Mouse (Mus musculus) CD4-positive, CD25-positive, alpha-beta regulatory T cell, adult 4 months (primary cell): ENCODE data around the gene 1810009A15Rik. TPM values are rescaled to one million over a fixed set of nuclear protein-coding genes. Genes with fewer than 3 reads are reported as not detected.
A peak's percentile ranks its signal among the peaks of the same experiment; 100 is the strongest.
"Not testable (repeated sequence)": the region's sequence is repeated elsewhere in the genome, so short reads cannot be mapped to it uniquely, and the experiment has no call there.

Source experiments
- ATAC-seq: one replicate; pipeline ENCODE4 v1.8.0; 2017
- polyA plus RNA-seq, 2 experiments: library from polyadenylated mRNA; unstranded; fragments of 100-300 nt; shearing (Covaris generic); gene quantifications; one replicate each; pipeline ENCODE4 v1.2.1; 2017

Gene 1810009A15Rik
- 100 to 1,000 TPM; 102 to 103 TPM for polyA plus RNA-seq

DNA sequence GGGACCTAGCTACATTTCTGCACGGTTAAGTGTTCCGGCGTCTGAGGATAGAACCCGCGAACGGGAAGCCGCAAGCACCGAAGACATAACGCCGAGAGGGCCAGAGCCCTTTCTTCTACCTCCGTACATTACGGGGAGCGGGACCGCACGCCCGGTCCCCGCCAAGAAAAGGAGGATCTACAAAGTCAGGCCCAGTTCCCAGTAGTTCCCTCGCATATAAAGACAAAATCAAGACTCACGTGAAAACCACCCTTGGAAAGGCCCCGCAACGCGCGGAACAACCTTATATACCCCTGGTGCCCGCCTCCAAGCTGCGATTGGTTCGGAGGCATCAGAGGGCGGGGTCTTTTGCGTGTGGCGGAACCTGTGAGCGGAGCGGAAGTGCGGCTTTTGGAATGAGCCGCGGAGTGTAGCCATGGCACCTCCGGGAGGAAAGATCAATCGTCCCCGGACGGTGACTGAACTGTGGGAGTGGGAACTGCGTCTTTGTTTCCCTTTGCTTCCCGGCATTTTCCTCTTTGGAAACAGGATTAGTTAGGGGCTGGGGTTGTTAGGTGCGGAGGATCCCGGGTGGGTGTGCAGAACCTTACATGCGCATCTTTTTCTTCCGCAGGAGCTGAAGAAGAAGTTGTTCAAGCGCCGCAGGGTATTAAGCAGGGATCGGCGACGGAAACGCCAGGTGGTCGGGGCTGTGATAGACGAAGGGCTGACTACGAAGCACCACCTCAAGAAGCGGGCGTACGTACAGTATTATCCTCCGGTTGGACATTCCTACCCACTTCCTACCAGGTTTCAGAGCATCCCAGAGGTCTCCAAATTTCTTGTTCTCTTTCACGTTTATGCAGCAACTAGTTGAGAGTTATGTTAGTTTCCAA lies at the start of gene 1810009A15Rik, which contains the start of gene Gm49416:
TSS of gene 1810009A15Rik (plus strand) at position 343 of the 875 bp plus-strand sequence.
TSS of gene Gm49416 (plus strand) at position 416 of the 875 bp plus-strand sequence.
- ATAC-seq = peak; percentile 95

DNA sequence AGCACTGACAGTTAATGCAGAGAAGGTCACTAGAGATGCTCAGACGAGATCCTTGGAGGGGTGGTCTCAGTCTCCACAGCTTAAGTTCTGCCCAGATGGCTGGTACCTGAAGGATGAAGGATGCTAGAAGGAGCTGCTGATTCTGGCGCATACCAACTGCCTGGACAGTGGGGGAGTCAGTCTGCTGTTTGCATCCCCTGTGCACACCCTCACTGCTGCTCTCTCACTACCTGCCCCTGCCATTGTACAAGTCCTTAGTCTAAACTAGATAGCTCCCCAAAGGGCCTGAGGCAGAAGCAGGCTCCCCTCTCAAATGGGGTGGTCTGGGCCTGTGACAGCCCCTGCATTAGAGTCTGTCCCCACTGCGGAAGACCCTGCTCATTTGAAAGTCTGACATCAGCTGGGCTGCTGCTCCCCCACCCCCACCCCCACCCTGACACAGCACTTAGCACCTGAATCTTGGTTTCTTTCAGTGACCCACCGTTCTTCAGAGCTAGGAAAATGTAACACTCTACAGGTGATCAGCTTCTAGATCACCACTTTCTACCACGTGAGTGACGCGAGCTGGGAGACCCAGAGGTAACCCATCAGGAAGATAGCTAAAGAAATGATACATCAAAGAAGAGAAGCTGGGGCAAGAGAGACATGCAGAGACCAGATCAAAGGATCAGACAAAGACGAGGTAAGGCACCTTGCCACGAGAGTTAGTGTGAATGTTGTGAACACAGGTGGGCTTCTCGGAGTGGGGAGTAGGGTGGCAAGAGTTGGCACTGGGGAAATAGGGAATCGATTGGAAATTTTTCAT lies 49.3 kb upstream of the 1810009A15Rik start, which contains the start of gene Gng3:
TSS of gene Gng3 (minus strand) at position 92 of the 805 bp plus-strand sequence.
- no peak for ATAC-seq

- peak; percentile 17 for ATAC-seq
These were observed 48.5 kb upstream of the 1810009A15Rik start for GRCm38 (mm10) chr19:8839908-8840791.

DNA sequence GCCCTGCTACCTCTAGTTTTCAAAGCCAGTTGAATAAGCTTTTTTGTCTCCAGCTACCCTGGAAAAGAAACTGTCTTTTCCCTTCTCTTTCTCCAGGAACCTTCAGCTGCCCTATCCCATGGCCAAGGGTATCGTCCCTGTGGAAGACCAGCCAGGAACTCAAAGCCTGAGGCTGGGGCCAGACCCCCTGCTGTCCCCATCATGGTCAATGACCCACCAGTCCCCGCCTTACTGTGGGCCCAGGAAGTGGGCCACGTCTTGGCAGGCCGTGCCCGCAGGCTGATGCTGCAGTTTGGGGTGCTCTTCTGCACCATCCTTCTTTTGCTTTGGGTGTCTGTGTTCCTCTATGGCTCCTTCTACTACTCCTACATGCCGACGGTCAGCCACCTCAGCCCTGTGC lies 47.6 kb upstream of the 1810009A15Rik start:
- no peak for ATAC-seq

- ATAC-seq = no peak
These were observed 45.7 kb upstream of the 1810009A15Rik start for GRCm38 (mm10) chr19:8842961-8843360.

- peak; percentile 49 for ATAC-seq
These were observed 44.1 kb upstream of the 1810009A15Rik start for GRCm38 (mm10) chr19:8844371-8845129.

- ATAC-seq = no peak
These were observed 40.3 kb upstream of the 1810009A15Rik start for GRCm38 (mm10) chr19:8848356-8848755.

GRCm38 (mm10) chr19:8850402-8850901 lies 38.2 kb upstream of the 1810009A15Rik start, which contains the start of gene Lrrn4cl:
TSS of gene Lrrn4cl (plus strand) at chr19:8850768.
- no peak for ATAC-seq

GRCm38 (mm10) chr19:8851639-8852038 lies 37.0 kb upstream of the 1810009A15Rik start:
- no peak for ATAC-seq

DNA sequence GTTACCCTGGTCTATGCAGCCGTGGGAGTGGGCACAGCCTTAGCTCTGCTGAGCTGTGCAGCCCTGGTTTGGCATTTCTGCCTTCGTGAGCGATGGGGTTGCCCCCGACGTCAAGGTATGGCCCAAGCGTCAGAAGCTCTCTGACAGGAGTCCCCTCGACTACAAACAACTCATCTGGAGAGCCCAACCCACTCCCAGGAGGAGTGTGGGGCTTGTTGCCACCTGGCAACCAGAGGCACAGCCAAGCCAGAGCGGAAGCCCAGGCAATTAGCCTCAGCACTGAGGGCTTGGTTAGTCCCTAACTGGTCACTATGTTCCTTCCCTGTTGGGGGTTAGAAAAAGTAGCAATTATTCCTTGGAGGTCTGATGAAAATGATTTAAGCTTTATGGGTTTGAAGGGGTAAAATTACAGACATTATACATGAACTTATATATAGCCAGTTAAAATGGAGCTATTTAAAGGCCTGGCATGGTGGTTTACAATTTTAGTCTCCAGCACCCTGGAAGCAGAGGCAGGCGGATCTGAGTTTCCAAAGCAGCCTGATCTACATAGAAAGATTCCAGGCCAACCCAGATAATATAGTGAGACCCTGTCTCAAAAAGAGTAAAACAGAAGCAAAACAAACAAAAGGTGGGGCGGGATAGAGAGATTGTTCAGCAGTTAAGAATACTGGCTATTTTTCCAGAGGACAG lies 36.3 kb upstream of the 1810009A15Rik start:
- no peak for ATAC-seq

- no peak for ATAC-seq
These were observed 35.5 kb upstream of the 1810009A15Rik start for GRCm38 (mm10) chr19:8853117-8853516.

- ATAC-seq = no peak
These were observed 31.0 kb upstream of the 1810009A15Rik start for GRCm38 (mm10) chr19:8857689-8858088.

- no peak for ATAC-seq
These were observed 29.6 kb upstream of the 1810009A15Rik start for GRCm38 (mm10) chr19:8859018-8859417.

- ATAC-seq = no peak
These were observed 24.4 kb upstream of the 1810009A15Rik start for GRCm38 (mm10) chr19:8864265-8864664.

- ATAC-seq = not testable (repeated sequence)
These were observed 18.3 kb upstream of the 1810009A15Rik start for GRCm38 (mm10) chr19:8870381-8870780.

DNA sequence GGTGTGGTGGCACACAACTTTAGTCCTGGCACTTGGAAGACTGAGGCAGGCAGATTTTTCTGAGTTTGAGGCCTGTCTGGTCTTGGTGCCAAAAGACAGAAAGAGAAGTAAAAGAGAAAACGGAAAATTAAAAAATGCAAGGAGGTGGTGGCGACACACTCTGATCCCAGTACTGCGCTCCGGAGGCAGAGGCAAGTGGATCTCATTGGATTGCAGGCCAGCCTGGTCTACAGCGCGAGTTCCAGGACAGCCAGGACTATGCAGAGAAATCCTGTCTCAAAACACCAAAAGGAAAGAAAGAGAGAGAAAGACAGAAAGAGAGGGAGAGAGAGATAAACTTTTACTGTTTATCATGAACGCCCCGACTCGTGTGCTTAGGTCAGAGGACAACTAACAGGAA lies 17.8 kb upstream of the 1810009A15Rik start:
- ATAC-seq = peak; percentile 14

DNA sequence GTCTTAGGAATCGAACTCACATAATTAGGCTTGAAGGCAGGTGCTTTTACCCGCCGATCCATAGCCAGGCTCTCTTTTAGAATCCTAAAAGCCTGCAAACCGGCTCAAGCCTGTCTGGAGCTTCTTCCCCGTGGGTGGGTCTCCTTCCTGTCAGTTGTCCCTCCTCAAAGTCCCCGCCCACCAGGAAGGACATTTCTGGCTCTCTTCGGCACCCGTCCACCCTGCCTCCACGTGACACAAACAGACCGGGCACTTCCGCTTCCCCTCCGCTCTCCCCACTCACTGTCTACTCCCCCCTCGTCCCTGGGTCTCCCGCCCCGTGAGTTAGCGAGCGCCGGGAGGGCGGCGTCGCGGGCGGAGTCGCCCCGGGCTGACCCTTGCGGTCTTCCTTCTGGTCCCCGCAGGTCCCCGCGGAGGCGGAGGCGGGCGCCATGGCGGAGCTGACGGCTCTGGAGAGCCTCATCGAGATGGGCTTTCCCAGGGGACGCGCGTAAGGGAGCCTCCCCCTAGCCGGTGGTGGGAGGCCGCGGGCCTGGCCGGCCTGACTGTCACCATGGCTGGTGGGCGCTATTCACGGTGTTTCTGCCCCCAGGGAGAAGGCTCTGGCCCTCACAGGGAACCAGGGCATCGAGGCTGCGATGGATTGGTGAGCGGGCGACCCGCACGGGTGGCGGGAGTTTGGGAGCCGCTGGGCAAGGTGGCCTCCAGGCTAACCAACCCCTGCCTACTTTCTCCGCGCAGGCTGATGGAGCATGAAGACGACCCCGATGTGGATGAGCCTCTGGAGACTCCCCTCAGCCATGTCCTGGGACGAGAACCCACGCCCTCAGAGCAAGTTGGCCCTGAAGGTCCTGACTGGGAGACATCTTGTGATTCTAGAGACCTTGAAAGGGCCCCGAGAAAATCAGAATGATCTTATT lies 17.1 kb upstream of the 1810009A15Rik start, which contains the start of gene Ubxn1:
TSS of gene Ubxn1 (plus strand) at position 230 of the 920 bp plus-strand sequence.
- peak; percentile 94 for ATAC-seq

DNA sequence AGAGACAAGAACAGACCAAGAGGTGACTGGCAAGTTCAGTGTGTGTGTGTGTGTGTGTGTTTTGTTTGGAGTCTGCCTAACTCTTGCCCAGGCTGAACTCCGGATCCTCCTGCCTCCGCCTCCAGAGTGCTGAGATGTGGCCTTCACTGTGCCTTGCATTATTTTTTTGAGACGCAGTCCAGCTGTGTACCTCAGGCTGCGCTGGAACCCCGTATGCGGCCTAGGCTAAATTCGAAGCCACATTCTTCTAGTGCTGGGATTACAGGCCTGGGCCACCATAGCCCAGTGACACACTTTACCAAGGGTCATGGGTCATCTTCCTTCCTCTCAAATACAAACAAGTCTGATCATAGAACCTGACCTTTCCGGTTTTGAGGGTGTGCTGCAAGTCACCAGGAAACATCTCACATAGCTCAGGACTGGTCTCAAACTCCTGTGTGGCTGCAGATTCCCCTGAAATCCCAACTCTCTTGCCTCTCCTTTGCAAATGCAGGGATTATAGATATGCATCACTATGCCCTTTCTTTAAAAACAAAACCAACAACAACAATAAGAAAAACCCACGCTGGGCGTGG lies 16.3 kb upstream of the 1810009A15Rik start:
- ATAC-seq = no peak

DNA sequence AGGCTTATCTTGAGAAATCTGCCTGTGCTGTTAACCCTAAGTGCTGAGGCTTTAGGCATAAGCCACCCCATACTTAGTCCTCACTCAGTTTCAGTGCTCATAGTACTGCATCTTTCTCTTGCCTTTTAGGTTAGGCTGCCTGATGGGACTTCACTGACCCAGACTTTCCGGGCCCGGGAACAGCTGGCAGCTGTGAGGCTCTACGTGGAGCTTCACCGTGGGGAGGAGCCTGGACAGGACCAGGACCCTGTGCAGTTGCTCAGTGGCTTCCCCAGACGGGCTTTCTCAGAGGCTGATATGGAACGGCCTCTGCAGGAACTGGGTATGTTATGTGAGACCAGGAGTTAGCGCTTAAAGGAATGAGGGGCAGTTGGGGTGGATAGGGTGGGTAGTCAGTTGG lies 13.6 kb upstream of the 1810009A15Rik start:
- no peak for ATAC-seq
